Comparison of ENCODE assay signal across 18 mouse cellular contexts in the genomic region with DNA sequence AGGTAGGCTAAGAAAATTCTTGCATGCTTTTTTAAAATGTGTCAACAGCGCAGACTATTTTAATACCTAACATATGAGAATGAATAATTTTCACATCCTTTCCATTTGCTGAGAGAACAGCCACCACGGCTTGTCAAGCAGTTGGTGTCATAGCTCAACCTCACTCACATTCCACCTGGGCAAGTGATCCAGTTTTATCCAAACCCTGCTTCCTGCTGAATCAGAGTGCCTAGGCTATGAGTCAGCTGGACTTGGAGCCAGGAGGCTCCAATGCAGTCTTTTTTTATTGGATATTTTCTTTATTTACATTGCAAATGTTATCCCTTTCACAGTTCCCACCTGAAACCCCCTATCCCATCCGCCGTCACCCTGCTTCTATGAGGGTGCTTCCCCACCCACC.
"Had no signal": no experiment of that assay in that cellular context is flagged by ENCODE, and none has a peak within 500 bp of the region (broad histone marks: within the 10 kb centered on the region; RNA-seq: fewer than 3 reads in every experiment).

No protein-coding gene starts in this region.

- H3K9me3 ChIP-seq: limb, embryonic 12.5 days; limb, embryonic 15.5 days; midbrain, embryonic 12.5 days; midbrain, embryonic 15.5 days; neural tube, embryonic 13.5 days had no signal

- DNase-seq: kidney, postnatal 36 days; left cerebral cortex, postnatal 4 days; liver, postnatal 0 days; lung, embryonic 14.5 days; retina, postnatal 1 day; right cerebral cortex, postnatal 25 days; thymus, adult 18-20 months; thymus, postnatal 4 days had no signal

- H3K9ac ChIP-seq: limb, embryonic 12.5 days; limb, embryonic 15.5 days; liver, embryonic 14.5 days; liver, postnatal 0 days; lung, embryonic 14.5 days; midbrain, embryonic 12.5 days; midbrain, embryonic 15.5 days; neural tube, embryonic 13.5 days had no signal

- H3K4me3 ChIP-seq: limb, embryonic 12.5 days; limb, embryonic 15.5 days; midbrain, embryonic 12.5 days; midbrain, embryonic 15.5 days; neural tube, embryonic 13.5 days had no signal

- H3K36me3 ChIP-seq: limb, embryonic 12.5 days; limb, embryonic 15.5 days; midbrain, embryonic 12.5 days; midbrain, embryonic 15.5 days; neural tube, embryonic 13.5 days had no signal

- ATAC-seq: liver, postnatal 0 days; lung, postnatal 0 days; midbrain, embryonic 15.5 days had no signal

- H3K27ac ChIP-seq: kidney, postnatal 0 days; limb, embryonic 12.5 days; limb, embryonic 15.5 days; liver, embryonic 14.5 days; macrophage; midbrain, embryonic 12.5 days; midbrain, embryonic 15.5 days; neural tube, embryonic 13.5 days had no signal

- H3K4me1 ChIP-seq: limb, embryonic 12.5 days; limb, embryonic 15.5 days; midbrain, embryonic 12.5 days; neural tube, embryonic 13.5 days had no signal

- H3K27me3 ChIP-seq: limb, embryonic 12.5 days; limb, embryonic 15.5 days; midbrain, embryonic 12.5 days; midbrain, embryonic 15.5 days; neural tube, embryonic 13.5 days had no signal

- H3K4me2 ChIP-seq: limb, embryonic 12.5 days; limb, embryonic 15.5 days; liver, embryonic 11.5 days; lung, embryonic 14.5 days; midbrain, embryonic 12.5 days; midbrain, embryonic 15.5 days; neural tube, embryonic 13.5 days had no signal
